Mouse (Mus musculus) adrenal gland, adult 8-10 months (tissue): ENCODE measurements around the gene Nckap5l. TPM values are rescaled to one million over a fixed set of nuclear protein-coding genes. Genes with fewer than 3 reads are reported as not detected.
A peak's percentile ranks its signal among the peaks of the same experiment; 100 is the strongest.

Experiments
- DNase-seq: peaks from one replicate; pipeline ENCODE4 v3.0.0; 2022
- total RNA-seq, 4 experiments: library from RNA; stranded (reverse); gene quantifications; 2 replicates each; pipeline ENCODE4 v1.2.4; 2022

Nckap5l gene
- total RNA-seq, result 10 to 100 TPM; 20.2 to 54.8 (median 28.3) TPM

GRCm38 (mm10) chr15:99457606-99458401, at the start of gene Nckap5l:
Gene Nckap5l (minus strand): TSS chr15:99457748.
- peak; percentile 92 for DNase-seq

GRCm38 (mm10) chr15:99505324-99506095, 48.0 kb upstream of the Nckap5l start:
- peak; percentile 32 for DNase-seq

- no peak for DNase-seq
Measured at GRCm38 (mm10) chr15:99503256-99503655, 45.7 kb upstream of the Nckap5l start.

- DNase-seq, result no peak
Measured at GRCm38 (mm10) chr15:99502311-99502831, 44.8 kb upstream of the Nckap5l start.

GRCm38 (mm10) chr15:99501292-99502260, 44.0 kb upstream of the Nckap5l start:
- DNase-seq, result peak; percentile 28

- DNase-seq, result no peak
Measured at GRCm38 (mm10) chr15:99500320-99500719, 42.8 kb upstream of the Nckap5l start.

- no peak for DNase-seq
Measured at GRCm38 (mm10) chr15:99499726-99500125, 42.2 kb upstream of the Nckap5l start.

- DNase-seq, result peak; percentile 83
Measured at GRCm38 (mm10) chr15:99498781-99499180, 41.2 kb upstream of the Nckap5l start.

- no peak for DNase-seq
Measured at GRCm38 (mm10) chr15:99498356-99498755, 40.8 kb upstream of the Nckap5l start.

GRCm38 (mm10) chr15:99497527-99498242, 40.1 kb upstream of the Nckap5l start:
- DNase-seq, result peak; percentile 77

- DNase-seq, result no peak
Measured at GRCm38 (mm10) chr15:99497061-99497460, 39.5 kb upstream of the Nckap5l start.

GRCm38 (mm10) chr15:99484745-99485144, 27.2 kb upstream of the Nckap5l start:
- no peak for DNase-seq

GRCm38 (mm10) chr15:99475814-99476213, 18.3 kb upstream of the Nckap5l start:
- no peak for DNase-seq

GRCm38 (mm10) chr15:99474576-99474926, 17.0 kb upstream of the Nckap5l start, which contains the start of gene Bcdin3d:
Gene Bcdin3d (minus strand): TSS chr15:99474730.
- peak; percentile 85 for DNase-seq

GRCm38 (mm10) chr15:99473801-99474575, 16.4 kb upstream of the Nckap5l start:
- DNase-seq, result peak; percentile 61

GRCm38 (mm10) chr15:99472972-99473371, 15.4 kb upstream of the Nckap5l start:
- DNase-seq, result no peak

- DNase-seq, result no peak
Measured at GRCm38 (mm10) chr15:99471677-99472063, 14.1 kb upstream of the Nckap5l start.

GRCm38 (mm10) chr15:99470971-99471676, 13.6 kb upstream of the Nckap5l start:
- no peak for DNase-seq

GRCm38 (mm10) chr15:99470224-99470761, 12.7 kb upstream of the Nckap5l start:
- DNase-seq, result no peak

- no peak for DNase-seq
Measured at GRCm38 (mm10) chr15:99469736-99470135, 12.2 kb upstream of the Nckap5l start.
